Mouse (Mus musculus): ENCODE measurements around the gene Afap1l2. TPM values are rescaled to one million over a fixed set of nuclear protein-coding genes. Genes with fewer than 3 reads are reported as not detected.

Gene Afap1l2
- polyA plus RNA-seq, 1 experiment: not detected

DNA sequence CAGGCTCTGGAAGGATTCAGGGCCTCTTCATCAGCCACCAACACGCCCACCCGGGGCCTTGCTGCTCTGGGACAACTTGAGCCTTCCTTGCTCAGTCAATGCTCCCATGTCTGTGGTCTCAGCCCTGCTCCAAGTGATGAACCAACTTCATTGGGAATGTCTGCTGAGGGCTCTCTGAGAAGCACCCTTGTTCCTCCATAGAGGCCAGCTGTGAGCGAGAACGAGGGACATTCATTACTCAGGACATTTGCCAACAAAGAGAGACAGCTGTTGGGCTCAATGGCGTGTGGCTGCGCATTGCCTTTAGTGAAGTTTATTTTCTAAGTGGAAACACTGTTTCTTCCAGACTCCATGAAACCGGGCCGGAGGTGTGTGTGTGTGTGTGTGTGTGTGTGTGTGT, 18.9 kb downstream of the Afap1l2 start:
- H3K36me3 ChIP-seq (ENCODE audit: control insufficient read depth): no peaks in the 10 kb centered on the region
- no peak overlapping the region for H3K4me3 ChIP-seq (replicated peaks)
- TF ChIP-seq GATA1 (IDR thresholded peaks at IDR 0.05; ENCODE audit: low read length) (no peak), TAL1 (IDR thresholded peaks at IDR 0.05; ENCODE audit: low read length) (no peak)
- no peaks in the 10 kb centered on the region for H3K4me1 ChIP-seq (ENCODE audit: control insufficient read depth)
- no peaks in the 10 kb centered on the region for H3K27me3 ChIP-seq (ENCODE audit: control insufficient read depth)
- H3K9me3 ChIP-seq (ENCODE audit: control insufficient read depth, low read length): no peaks in the 10 kb centered on the region

DNA sequence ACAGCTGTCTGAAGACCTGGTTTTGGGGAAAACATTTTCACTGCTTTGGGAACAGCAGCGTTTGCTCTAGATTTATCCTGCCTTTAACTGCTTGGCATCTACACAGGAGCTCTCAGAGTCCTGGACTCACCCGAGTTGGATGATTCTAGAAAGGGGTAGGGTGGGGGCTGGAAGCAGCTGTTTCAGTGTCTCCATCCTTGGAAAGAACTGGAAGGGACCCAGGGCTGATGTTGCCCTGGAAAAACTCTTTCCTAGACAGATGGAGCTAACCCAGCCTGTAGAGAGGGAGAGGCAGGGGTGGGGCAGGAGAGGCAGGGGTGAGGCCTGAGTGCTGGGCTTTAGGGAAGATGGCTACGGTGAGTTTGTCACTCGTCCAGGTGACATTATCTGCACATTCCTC, 23.8 kb downstream of the Afap1l2 start:
- no peak overlapping the region for H3K4me3 ChIP-seq (replicated peaks)
- H3K27me3 ChIP-seq (ENCODE audit: control insufficient read depth): no peaks in the 10 kb centered on the region
- TF ChIP-seq TAL1 (IDR thresholded peaks at IDR 0.05; ENCODE audit: low read length) (no peak), GATA1 (IDR thresholded peaks at IDR 0.05; ENCODE audit: low read length) (no peak)
- no peaks in the 10 kb centered on the region for H3K4me1 ChIP-seq (ENCODE audit: control insufficient read depth)
- H3K36me3 ChIP-seq (ENCODE audit: control insufficient read depth): no peaks in the 10 kb centered on the region
- no peaks in the 10 kb centered on the region for H3K9me3 ChIP-seq (ENCODE audit: control insufficient read depth, low read length)

DNA sequence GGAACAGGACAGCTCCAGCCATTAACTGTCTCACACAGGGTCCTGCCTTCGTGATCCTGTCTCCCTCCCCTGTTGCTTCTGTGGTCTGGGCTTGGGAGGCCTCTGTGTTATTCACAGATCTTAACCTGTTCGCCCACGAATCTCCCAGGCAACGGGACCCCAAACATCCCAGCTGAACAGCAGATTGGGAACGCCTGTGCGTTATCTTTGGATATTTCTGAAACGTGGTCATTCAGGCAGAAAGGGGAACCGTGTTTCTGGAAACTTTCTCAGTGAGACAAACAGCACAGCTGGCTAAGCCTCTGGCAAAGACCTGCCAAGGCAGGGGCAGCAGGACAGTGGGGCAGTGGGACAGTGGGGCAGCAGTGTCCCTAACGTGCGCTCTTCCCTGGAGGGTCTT, 24.3 kb downstream of the Afap1l2 start:
- TF ChIP-seq TAL1 (IDR thresholded peaks at IDR 0.05; ENCODE audit: low read length) (no peak), GATA1 (IDR thresholded peaks at IDR 0.05; ENCODE audit: low read length) (no peak)
- no peaks in the 10 kb centered on the region for H3K4me1 ChIP-seq (ENCODE audit: control insufficient read depth)
- H3K4me3 ChIP-seq (replicated peaks): no peak overlapping the region
- H3K9me3 ChIP-seq (ENCODE audit: control insufficient read depth, low read length): peaks cover 3% of the 10 kb centered on the region; the same call in 1 of the 2 replicates
- H3K27me3 ChIP-seq (ENCODE audit: control insufficient read depth): no peaks in the 10 kb centered on the region
- H3K36me3 ChIP-seq (ENCODE audit: control insufficient read depth): no peaks in the 10 kb centered on the region

DNA sequence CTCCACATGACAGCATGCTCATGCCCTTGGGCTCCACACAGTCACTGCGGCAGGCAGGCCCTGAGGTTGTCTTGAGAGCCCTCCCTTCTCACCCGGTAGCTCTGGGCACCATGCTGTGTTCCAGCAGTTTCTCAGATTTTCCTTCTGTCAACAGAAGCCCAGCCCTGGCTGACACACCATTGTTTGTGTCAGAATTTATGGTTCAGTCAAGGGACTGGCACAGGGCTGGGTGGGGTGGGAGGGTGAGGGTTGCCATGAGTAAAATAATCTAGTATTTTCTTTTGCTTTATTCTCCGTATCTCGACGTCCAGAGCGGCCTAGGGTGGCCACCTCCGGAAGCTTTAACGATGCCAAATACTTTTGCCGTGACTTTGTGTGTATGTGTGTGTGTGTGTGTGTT, 26.3 kb downstream of the Afap1l2 start:
- Histone ChIP-seq H3K9me3 (ENCODE audit: control insufficient read depth, low read length) (peaks cover 4% of the 10 kb centered on the region; the same call in 1 of the 2 replicates), H3K27me3 (ENCODE audit: control insufficient read depth) (no peaks in the 10 kb centered on the region), H3K36me3 (ENCODE audit: control insufficient read depth) (no peaks in the 10 kb centered on the region), H3K4me3 (replicated peaks) (no peak overlapping the region), H3K4me1 (ENCODE audit: control insufficient read depth) (no peaks in the 10 kb centered on the region)
- TF ChIP-seq TAL1 (IDR thresholded peaks at IDR 0.05; ENCODE audit: low read length) (no peak), GATA1 (IDR thresholded peaks at IDR 0.05; ENCODE audit: low read length) (no peak)

DNA sequence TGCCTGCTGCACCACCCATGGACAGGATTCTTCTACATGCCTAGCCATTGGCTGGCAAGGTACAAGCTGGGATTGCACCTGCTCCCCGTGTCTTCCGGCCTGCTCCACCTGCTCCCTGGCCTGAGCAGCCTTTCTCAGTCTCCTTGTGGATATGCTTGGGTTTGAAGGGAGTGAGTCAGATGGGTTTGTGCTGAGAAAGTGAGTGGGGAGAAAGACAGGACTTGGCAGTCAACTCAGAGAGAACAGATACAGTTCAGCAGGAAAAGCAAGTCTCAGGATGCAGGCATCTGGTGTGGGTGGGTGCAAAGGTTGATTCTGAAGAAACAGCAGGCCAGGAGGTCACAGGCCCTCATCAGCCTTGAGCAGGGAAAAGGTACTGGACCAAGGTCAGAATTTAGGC, 27.2 kb downstream of the Afap1l2 start:
- Histone ChIP-seq H3K27me3 (ENCODE audit: control insufficient read depth) (no peaks in the 10 kb centered on the region), H3K9me3 (ENCODE audit: control insufficient read depth, low read length) (peaks cover 4% of the 10 kb centered on the region; the same call in 1 of the 2 replicates), H3K36me3 (ENCODE audit: control insufficient read depth) (no peaks in the 10 kb centered on the region), H3K4me3 (replicated peaks) (no peak overlapping the region), H3K4me1 (ENCODE audit: control insufficient read depth) (no peaks in the 10 kb centered on the region)
- TF ChIP-seq GATA1 (IDR thresholded peaks at IDR 0.05; ENCODE audit: low read length) (no peak), TAL1 (IDR thresholded peaks at IDR 0.05; ENCODE audit: low read length) (no peak)

DNA sequence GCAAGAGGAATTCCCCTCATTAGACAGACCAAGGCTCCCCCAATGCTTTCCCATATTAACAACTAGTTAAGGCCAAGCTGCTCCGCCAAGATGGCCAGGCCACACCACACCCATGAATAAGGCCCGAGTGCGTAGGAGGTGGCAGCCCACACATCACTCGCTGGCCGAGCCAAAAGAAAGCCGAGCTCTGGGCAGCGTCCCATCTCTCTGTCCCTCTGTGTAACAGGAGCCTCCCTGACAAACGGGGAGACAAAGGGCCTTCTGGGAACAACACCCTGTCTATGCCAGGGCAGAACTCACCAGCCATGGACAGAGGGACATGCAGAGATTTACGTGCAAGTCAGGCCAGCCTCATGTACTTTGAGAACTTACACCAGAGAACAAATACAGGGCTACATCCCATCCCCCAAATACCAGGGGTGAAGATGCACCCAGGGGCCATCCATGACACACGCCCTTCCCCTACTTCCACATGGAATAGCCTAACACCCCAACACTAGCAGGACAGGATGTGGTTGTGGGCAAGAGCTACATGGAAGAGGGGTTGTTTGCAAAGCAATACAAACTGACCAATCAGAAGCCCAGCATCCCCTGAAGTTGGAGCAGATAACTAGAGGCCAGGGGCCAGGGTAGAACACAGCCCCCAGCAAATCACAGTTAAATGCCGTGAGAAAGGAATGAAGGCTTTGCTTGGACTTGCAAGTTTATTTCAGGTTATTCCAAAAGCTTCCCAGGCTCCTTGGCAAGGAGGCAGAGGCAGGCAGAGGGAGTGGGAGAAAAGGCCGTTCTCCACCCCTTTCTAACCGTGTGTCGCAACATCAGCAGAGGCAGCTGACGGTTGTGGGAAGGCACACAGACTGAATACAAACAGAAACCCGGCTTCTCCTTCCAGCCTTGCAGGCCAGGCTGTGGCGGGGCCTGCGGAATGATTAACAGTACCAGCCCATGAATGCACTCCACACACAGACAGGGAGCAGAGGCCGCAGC, 30.8 kb downstream of the Afap1l2 start:
- Histone ChIP-seq H3K4me3 (replicated peaks) (no peak overlapping the region), H3K36me3 (ENCODE audit: control insufficient read depth) (no peaks in the 10 kb centered on the region), H3K9me3 (ENCODE audit: control insufficient read depth, low read length) (peaks cover 4% of the 10 kb centered on the region; the same call in 1 of the 2 replicates), H3K27me3 (ENCODE audit: control insufficient read depth) (no peaks in the 10 kb centered on the region), H3K4me1 (ENCODE audit: control insufficient read depth) (no peaks in the 10 kb centered on the region)
- TF ChIP-seq GATA1 (IDR thresholded peaks at IDR 0.05; ENCODE audit: low read length): no peak
- TF ChIP-seq TAL1 (IDR thresholded peaks at IDR 0.05; ENCODE audit: low read length): no peak

DNA sequence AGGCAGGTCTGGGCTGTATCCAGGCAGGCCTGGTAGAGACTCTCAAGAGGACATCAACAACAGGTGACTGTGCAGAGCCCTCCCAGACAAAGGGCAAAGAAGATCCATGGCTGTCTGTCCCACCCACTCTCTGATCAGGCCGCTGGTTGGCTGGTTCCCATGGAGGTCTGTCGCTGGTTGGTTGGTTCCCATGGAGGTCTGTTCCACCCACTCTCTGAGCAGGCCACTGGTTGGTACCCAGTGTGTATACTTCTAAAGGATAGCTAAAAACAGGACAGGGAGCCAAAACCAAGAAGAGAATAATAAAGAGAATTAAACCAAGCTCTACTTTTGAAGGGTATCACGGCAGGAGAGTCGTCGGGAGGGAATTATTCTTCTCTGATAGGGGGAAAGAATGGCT, 31.5 kb downstream of the Afap1l2 start:
- no peak for TF ChIP-seq GATA1 (IDR thresholded peaks at IDR 0.05; ENCODE audit: low read length)
- no peak for TF ChIP-seq TAL1 (IDR thresholded peaks at IDR 0.05; ENCODE audit: low read length)
- H3K9me3 ChIP-seq (ENCODE audit: control insufficient read depth, low read length): peaks cover 7% of the 10 kb centered on the region; the same call in 1 of the 2 replicates
- no peak overlapping the region for H3K4me3 ChIP-seq (replicated peaks)

DNA sequence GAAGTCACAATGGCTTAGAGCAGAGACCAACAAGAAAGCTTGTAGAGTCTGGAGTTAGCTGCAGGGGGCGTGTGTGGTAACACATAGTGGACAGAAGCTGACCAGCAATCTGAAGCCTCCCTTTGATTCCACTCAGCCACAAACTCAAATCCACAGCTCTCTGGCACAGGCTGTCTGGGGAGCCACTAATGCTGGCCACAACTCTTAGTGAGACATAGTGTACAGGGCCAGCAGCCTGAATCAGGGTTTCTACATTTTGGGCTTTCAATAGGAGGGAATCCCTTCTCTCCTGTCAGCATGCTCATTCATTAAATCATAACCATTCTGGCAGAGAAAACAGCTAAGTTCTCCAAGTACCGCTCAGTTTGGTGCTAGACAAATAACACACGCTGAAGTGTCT, 32.5 kb downstream of the Afap1l2 start:
- H3K27me3 ChIP-seq (ENCODE audit: control insufficient read depth): no peaks in the 10 kb centered on the region
- no peak overlapping the region for H3K4me3 ChIP-seq (replicated peaks)
- H3K9me3 ChIP-seq (ENCODE audit: control insufficient read depth, low read length): peaks cover 7% of the 10 kb centered on the region; the same call in 1 of the 2 replicates
- no peaks in the 10 kb centered on the region for H3K4me1 ChIP-seq (ENCODE audit: control insufficient read depth)
- TF ChIP-seq TAL1 (IDR thresholded peaks at IDR 0.05; ENCODE audit: low read length) (no peak), GATA1 (IDR thresholded peaks at IDR 0.05; ENCODE audit: low read length) (no peak)
- H3K36me3 ChIP-seq (ENCODE audit: control insufficient read depth): no peaks in the 10 kb centered on the region

More for the DNA sequence above, 31.5 kb downstream of the Afap1l2 start:
- Histone ChIP-seq H3K27me3 (ENCODE audit: control insufficient read depth) (no peaks in the 10 kb centered on the region), H3K4me1 (ENCODE audit: control insufficient read depth) (no peaks in the 10 kb centered on the region), H3K36me3 (ENCODE audit: control insufficient read depth) (no peaks in the 10 kb centered on the region)

DNA sequence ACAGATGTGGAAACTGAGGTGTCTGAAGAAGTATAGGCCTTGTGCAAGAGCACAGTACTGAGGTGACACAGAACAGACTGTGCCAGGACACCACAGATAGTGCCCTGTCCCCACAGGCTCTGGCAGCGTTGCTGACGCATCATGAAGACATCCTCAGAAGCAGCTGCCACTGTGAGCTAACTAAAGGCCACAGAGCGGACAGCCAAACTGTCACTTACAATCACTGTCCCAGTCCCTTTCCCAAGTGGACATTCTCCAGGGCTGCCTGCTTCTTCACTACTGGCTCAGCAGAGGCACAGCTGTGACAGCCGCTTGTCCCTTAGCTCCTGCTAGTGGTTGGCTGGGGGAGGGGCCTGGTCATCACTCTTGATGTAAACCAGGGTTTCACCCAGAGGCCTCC, 33.9 kb downstream of the Afap1l2 start:
- H3K4me1 ChIP-seq (ENCODE audit: control insufficient read depth): no peaks in the 10 kb centered on the region

More for the DNA sequence above, 33.9 kb downstream of the Afap1l2 start:
- Histone ChIP-seq H3K36me3 (ENCODE audit: control insufficient read depth) (no peaks in the 10 kb centered on the region), H3K4me3 (replicated peaks) (no peak overlapping the region), H3K27me3 (ENCODE audit: control insufficient read depth) (no peaks in the 10 kb centered on the region), H3K9me3 (ENCODE audit: control insufficient read depth, low read length) (peaks cover 7% of the 10 kb centered on the region; the same call in 1 of the 2 replicates)
- TF ChIP-seq TAL1 (IDR thresholded peaks at IDR 0.05; ENCODE audit: low read length) (no peak), GATA1 (IDR thresholded peaks at IDR 0.05; ENCODE audit: low read length) (no peak)
